Mouse (Mus musculus): Measurements from ENCODE around the gene Palm3. TPM values are rescaled to one million over a fixed set of nuclear protein-coding genes. Genes with fewer than 3 reads are reported as not detected.
A peak's percentile ranks its signal among the peaks of the same experiment; 100 is the strongest.
"Not testable (repeated sequence)": the region's sequence is repeated elsewhere in the genome, so short reads cannot be mapped to it uniquely, and the experiment has no call there.

Palm3 gene
- polyA plus RNA-seq, 1 experiment from 2014 or later: 9.4 TPM

- Histone ChIP-seq H3K27ac (no peak overlapping the region), H3K4me1 (replicated peaks) (peaks cover 24% of the 10 kb centered on the region)
- WGBS: 59% methylated on average over 16 of the region's 16 CpGs
Observed at GRCm38 (mm10) chr8:83999057-83999705, 22.1 kb upstream of the Palm3 start.

GRCm38 (mm10) chr8:83999825-84000224 lies 21.4 kb upstream of the Palm3 start:
- Histone ChIP-seq H3K27me3 (replicated peaks) (no peaks in the 10 kb centered on the region), H3K4me2 (replicated peaks) (peak overlapping the region; percentile 84; the same call in 1 of the 2 replicates), H3K9me3 (no peaks in the 10 kb centered on the region), H3K9ac (peak overlapping the region; percentile 3; the same call in 1 of the 2 replicates), H3K27ac (no peak overlapping the region), H3K36me3 (peaks cover 4% of the 10 kb centered on the region), H3K4me1 (replicated peaks) (peaks cover 27% of the 10 kb centered on the region), H3K4me3 (replicated peaks) (no peak overlapping the region)
- WGBS: 87% methylated on average over 2 of the region's 2 CpGs
- ATAC-seq: no peak

More at GRCm38 (mm10) chr8:83999057-83999705, 22.1 kb upstream of the Palm3 start:
- Histone ChIP-seq H3K4me3 (replicated peaks) (peak overlapping the region; percentile 71), H3K36me3 (peaks cover 4% of the 10 kb centered on the region), H3K9me3 (no peaks in the 10 kb centered on the region), H3K4me2 (replicated peaks) (peak overlapping the region; percentile 84), H3K9ac (peak overlapping the region; percentile 64), H3K27me3 (replicated peaks) (no peaks in the 10 kb centered on the region)
- no peak for ATAC-seq

GRCm38 (mm10) chr8:84001281-84002000 lies 19.8 kb upstream of the Palm3 start, which contains the start of gene 1700067K01Rik:
TSS of gene 1700067K01Rik (plus strand) at chr8:84001502.
- ATAC-seq: no peak
- 49% methylated on average over 61 of the region's 61 CpGs for WGBS
- H3K9me3 ChIP-seq: no peaks in the 10 kb centered on the region
- H3K27ac ChIP-seq: no peak within 1 kb of the TSS
- H3K9ac ChIP-seq: no peak within 1 kb of the TSS
- H3K4me3 ChIP-seq (replicated peaks): no peak within 1 kb of the TSS
- H3K4me1 ChIP-seq (replicated peaks): peaks cover 27% of the 10 kb centered on the region
- H3K4me2 ChIP-seq (replicated peaks): no peak within 1 kb of the TSS; the same call in 1 of the 2 replicates
- H3K36me3 ChIP-seq: peaks cover 4% of the 10 kb centered on the region
- no peaks in the 10 kb centered on the region for H3K27me3 ChIP-seq (replicated peaks)

GRCm38 (mm10) chr8:84002957-84003611 lies 18.2 kb upstream of the Palm3 start:
- 68% methylated on average over 12 of the region's 12 CpGs for WGBS
- H3K27me3 ChIP-seq (replicated peaks): no peaks in the 10 kb centered on the region
- H3K4me2 ChIP-seq (replicated peaks): no peak overlapping the region
- no peak overlapping the region for H3K4me3 ChIP-seq (replicated peaks)
- H3K36me3 ChIP-seq: peaks cover 4% of the 10 kb centered on the region
- peaks cover 27% of the 10 kb centered on the region for H3K4me1 ChIP-seq (replicated peaks)
- no peak overlapping the region for H3K27ac ChIP-seq
- H3K9ac ChIP-seq: no peak overlapping the region
- no peaks in the 10 kb centered on the region for H3K9me3 ChIP-seq
- ATAC-seq: no peak

- Histone ChIP-seq H3K9ac (peak overlapping the region; percentile 67; the same call in 1 of the 2 replicates), H3K27me3 (replicated peaks) (no peaks in the 10 kb centered on the region), H3K27ac (no peak overlapping the region), H3K4me1 (replicated peaks) (peaks cover 27% of the 10 kb centered on the region), H3K9me3 (no peaks in the 10 kb centered on the region), H3K4me3 (replicated peaks) (peak overlapping the region; percentile 55; the same call in 1 of the 2 replicates), H3K36me3 (peaks cover 4% of the 10 kb centered on the region), H3K4me2 (replicated peaks) (peak overlapping the region; percentile 92)
- ATAC-seq: no peak
- 75% methylated on average over 6 of the region's 6 CpGs for WGBS
Observed at GRCm38 (mm10) chr8:84003612-84004246, 17.5 kb upstream of the Palm3 start.

DNA sequence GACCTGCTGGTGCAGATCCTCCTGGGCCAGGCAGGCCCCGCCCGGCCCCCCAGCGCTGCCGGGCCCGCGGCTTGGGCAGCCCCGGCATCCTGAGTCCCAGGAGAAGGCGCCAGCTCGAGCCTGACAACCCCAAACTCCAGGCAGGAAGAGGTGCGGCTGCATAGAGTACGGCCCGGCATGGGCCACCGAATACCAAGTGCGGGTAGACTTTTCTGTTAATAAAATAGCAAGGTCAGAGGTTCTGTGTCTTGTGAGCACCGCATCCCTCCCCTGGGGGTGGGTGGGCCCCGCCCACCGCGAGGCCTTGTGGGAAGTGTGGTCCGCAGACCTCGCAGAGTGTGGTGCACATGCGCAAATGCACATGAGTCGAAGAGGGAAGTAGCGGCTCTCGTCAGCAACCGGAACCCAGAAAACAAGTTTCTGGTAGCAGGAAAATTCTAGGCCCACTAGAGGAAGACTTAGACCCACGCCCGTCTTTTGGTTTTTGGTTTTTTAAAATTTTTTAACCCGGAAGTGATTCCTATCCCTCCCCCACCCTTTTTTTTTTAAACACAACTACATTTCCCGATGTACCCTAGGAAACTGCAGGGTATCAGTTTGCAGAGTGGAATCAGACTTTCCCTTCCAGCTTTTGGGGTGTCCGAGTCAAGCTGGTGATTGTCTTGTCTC lies 16.6 kb upstream of the Palm3 start:
- peaks cover 4% of the 10 kb centered on the region for H3K36me3 ChIP-seq
- peak; percentile 90 for ATAC-seq
- H3K9me3 ChIP-seq: no peaks in the 10 kb centered on the region
- 1% methylated on average over 30 of the region's 30 CpGs for WGBS
- H3K9ac ChIP-seq: peak overlapping the region; percentile 67
- peak overlapping the region; percentile 74 for H3K27ac ChIP-seq
- peaks cover 17% of the 10 kb centered on the region for H3K4me1 ChIP-seq (replicated peaks)
- H3K27me3 ChIP-seq (replicated peaks): no peaks in the 10 kb centered on the region
- H3K4me2 ChIP-seq (replicated peaks): peak overlapping the region; percentile 92
- peak overlapping the region; percentile 55 for H3K4me3 ChIP-seq (replicated peaks)

GRCm38 (mm10) chr8:84005502-84005901 lies 15.8 kb upstream of the Palm3 start:
- not testable (repeated sequence) for H3K9ac ChIP-seq; H3K9me3 ChIP-seq; H3K27ac ChIP-seq; ATAC-seq; H3K36me3 ChIP-seq; H3K4me3 ChIP-seq (replicated peaks); H3K4me2 ChIP-seq (replicated peaks); H3K27me3 ChIP-seq (replicated peaks)
- H3K4me1 ChIP-seq (replicated peaks): peaks cover 20% of the 10 kb centered on the region
- 94% methylated on average over 7 of the region's 7 CpGs for WGBS

DNA sequence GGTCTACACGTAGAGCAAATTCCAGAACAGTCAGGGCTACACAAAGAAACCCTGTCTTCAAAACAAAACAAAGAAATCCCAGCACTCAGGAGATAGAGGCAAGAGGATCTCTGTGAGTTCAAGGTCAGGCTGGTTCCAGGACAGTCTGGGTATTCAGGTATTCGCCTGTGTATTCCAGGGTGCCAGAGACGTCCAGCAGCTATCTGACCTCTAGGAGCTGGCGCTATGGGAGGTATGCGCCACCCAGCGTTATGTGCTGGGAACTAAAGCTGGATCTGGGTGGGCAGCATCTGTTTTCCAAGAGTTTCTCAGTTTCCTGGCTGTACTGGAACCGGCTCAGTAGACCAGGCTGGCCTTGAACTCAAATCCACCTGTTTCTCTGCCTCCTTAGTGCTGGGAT lies 12.9 kb upstream of the Palm3 start:
- 32% methylated on average over 7 of the region's 7 CpGs for WGBS
- Histone ChIP-seq H3K36me3 (no peaks in the 10 kb centered on the region), H3K4me3 (replicated peaks) (no peak overlapping the region), H3K4me1 (replicated peaks) (peaks cover 38% of the 10 kb centered on the region), H3K9ac (no peak overlapping the region), H3K9me3 (no peaks in the 10 kb centered on the region), H3K4me2 (replicated peaks) (no peak overlapping the region), H3K27ac (no peak overlapping the region), H3K27me3 (replicated peaks) (peaks cover 32% of the 10 kb centered on the region)
- no peak for ATAC-seq

DNA sequence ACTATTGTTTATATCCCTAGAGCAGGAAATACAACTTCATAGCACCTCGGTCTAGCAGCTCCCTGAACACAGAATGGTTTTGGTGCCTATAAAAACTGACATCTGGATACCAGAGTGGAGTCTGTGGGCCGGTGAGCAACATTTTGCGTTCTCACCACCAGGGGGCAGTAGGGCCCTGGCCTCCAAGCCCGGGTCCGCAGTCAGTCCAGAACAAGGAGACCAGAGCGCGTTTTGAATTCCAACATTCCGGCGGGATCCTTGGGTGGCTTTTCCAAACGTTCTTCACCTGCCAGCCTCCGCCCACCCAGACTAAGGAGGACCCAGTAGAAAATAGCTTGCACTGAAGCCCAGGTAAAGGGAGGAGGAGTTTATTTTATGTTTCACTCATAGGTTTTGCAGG lies 11.4 kb upstream of the Palm3 start:
- Histone ChIP-seq H3K36me3 (no peaks in the 10 kb centered on the region), H3K9ac (no peak overlapping the region), H3K27ac (no peak overlapping the region), H3K9me3 (no peaks in the 10 kb centered on the region), H3K4me2 (replicated peaks) (peak overlapping the region; percentile 99; the same call in 1 of the 2 replicates), H3K4me1 (replicated peaks) (peaks cover 30% of the 10 kb centered on the region), H3K27me3 (replicated peaks) (peaks cover 35% of the 10 kb centered on the region), H3K4me3 (replicated peaks) (no peak overlapping the region)
- 1% methylated on average over 11 of the region's 11 CpGs for WGBS
- peak; percentile 46 for ATAC-seq

GRCm38 (mm10) chr8:84010625-84011611 lies 10.4 kb upstream of the Palm3 start:
- peak overlapping the region; percentile 37 for H3K27ac ChIP-seq
- H3K9ac ChIP-seq: peak overlapping the region; percentile 53
- peaks cover 35% of the 10 kb centered on the region for H3K27me3 ChIP-seq (replicated peaks)
- H3K36me3 ChIP-seq: no peaks in the 10 kb centered on the region
- peak; percentile 68 for ATAC-seq
- WGBS: 1% methylated on average over 83 of the region's 83 CpGs
- H3K4me3 ChIP-seq (replicated peaks): peak overlapping the region; percentile 47
- H3K9me3 ChIP-seq: no peaks in the 10 kb centered on the region
- H3K4me1 ChIP-seq (replicated peaks): peaks cover 27% of the 10 kb centered on the region
- peak overlapping the region; percentile 99 for H3K4me2 ChIP-seq (replicated peaks)

Data from intestine, embryonic 15.5 days (tissue).